Mouse (Mus musculus) forebrain, embryonic 10.5 days (tissue): ENCODE measurements around the gene Gm20683. TPM values are rescaled to one million over a fixed set of nuclear protein-coding genes. Genes with fewer than 3 reads are reported as not detected.
"Not testable (repeated sequence)": the region's sequence is repeated elsewhere in the genome, so short reads cannot be mapped to it uniquely, and the experiment has no call there.

Experiments used
- DNase-seq: peaks from one replicate; pipeline ENCODE4 v3.0.0-alpha.2; 2017; ENCODE audit warnings: low spot score; ENCODE audit errors: extremely low spot score
- H3K27ac ChIP-seq: fragments of 300-500 bp; sonication (generic); 2 replicates; pipeline ENCODE4 v1.5.1; 2016; ENCODE audit warnings: mild to moderate bottlenecking
- H3K27me3 ChIP-seq: fragments of 300-500 bp; sonication (generic); 2 replicates; pipeline ENCODE4 v1.6.1; 2016; ENCODE audit warnings: mild to moderate bottlenecking; ENCODE audit not compliant: poor library complexity, severe bottlenecking
- H3K36me3 ChIP-seq: fragments of 300-500 bp; sonication (generic); replicated peaks from 2 replicates; pipeline ENCODE4 v1.6.1; 2016; ENCODE audit warnings: mild to moderate bottlenecking, moderate library complexity
- H3K4me1 ChIP-seq: fragments of 300-500 bp; sonication (generic); 2 replicates; pipeline ENCODE4 v1.6.1; 2016
- H3K4me3 ChIP-seq: fragments of 300-500 bp; sonication (generic); 2 replicates; pipeline ENCODE4 v1.5.1; 2016; ENCODE audit warnings: mild to moderate bottlenecking, moderate library complexity
- H3K9me3 ChIP-seq: fragments of 300-500 bp; sonication (generic); 2 replicates; pipeline ENCODE4 v1.6.1; 2016; ENCODE audit warnings: mild to moderate bottlenecking, moderate library complexity
- WGBS: fragments of 180-500 bp; shearing (Covaris S2); methylation state at CpG from one replicate; pipeline ENCODE4 v1.1.7; 2016; 5-methylcytosine and 5-hydroxymethylcytosine counted together
- polyA plus RNA-seq: library from polyadenylated mRNA; unstranded; fragments of >200 nt; fragmentation: Nextera tagmentation; extraction: Ambion mirVana; gene quantifications from 2 replicates; pipeline ENCODE4 v1.2.1, GENCODE M21; 2016

The Gm20683 gene
- polyA plus RNA-seq, 1 experiment from 2014 or later, result 2.3 TPM

GRCm38 (mm10) chr17:25879261-25879660 is 37.7 kb upstream of the Gm20683 start:
- DNase-seq, result no peak
- WGBS, result 42% methylated on average over 4 of the region's 4 CpGs
- Histone ChIP-seq H3K4me1 (peaks cover 86% of the 10 kb centered on the region), H3K9me3 (no peaks in the 10 kb centered on the region), H3K4me3 (peak overlapping the region; percentile 23; the same call in 1 of the 2 replicates), H3K27me3 (no peaks in the 10 kb centered on the region), H3K36me3 (peaks cover 57% of the 10 kb centered on the region), H3K27ac (peak overlapping the region; percentile 87)

GRCm38 (mm10) chr17:25878611-25879180 is 37.1 kb upstream of the Gm20683 start:
- no peaks in the 10 kb centered on the region for H3K27me3 ChIP-seq
- 88% methylated on average over 19 of the region's 19 CpGs for WGBS
- H3K36me3 ChIP-seq, result peaks cover 51% of the 10 kb centered on the region
- H3K4me1 ChIP-seq, result peaks cover 88% of the 10 kb centered on the region
- H3K9me3 ChIP-seq, result no peaks in the 10 kb centered on the region
- DNase-seq, result no peak
- peak overlapping the region; percentile 87; the same call in 1 of the 2 replicates for H3K27ac ChIP-seq
- H3K4me3 ChIP-seq, result 0 out of 2 replicates have a peak overlapping the region, but pooled peaks have one; percentile 23

GRCm38 (mm10) chr17:25877741-25878610 is 36.4 kb upstream of the Gm20683 start:
- peaks cover 44% of the 10 kb centered on the region for H3K36me3 ChIP-seq
- peaks cover 82% of the 10 kb centered on the region for H3K4me1 ChIP-seq
- no peaks in the 10 kb centered on the region for H3K9me3 ChIP-seq
- no peak for DNase-seq
- no peak overlapping the region for H3K4me3 ChIP-seq
- no peak overlapping the region for H3K27ac ChIP-seq
- 94% methylated on average over 32 of the region's 32 CpGs for WGBS
- no peaks in the 10 kb centered on the region for H3K27me3 ChIP-seq

- Histone ChIP-seq H3K27ac (no peak overlapping the region), H3K36me3 (peaks cover 35% of the 10 kb centered on the region), H3K27me3 (no peaks in the 10 kb centered on the region), H3K4me1 (peaks cover 72% of the 10 kb centered on the region), H3K4me3 (peak overlapping the region; percentile 85), H3K9me3 (no peaks in the 10 kb centered on the region)
- DNase-seq, result no peak
- WGBS, result 96% methylated on average over 3 of the region's 3 CpGs
Observed at GRCm38 (mm10) chr17:25877025-25877424, 35.5 kb upstream of the Gm20683 start.

- peaks cover 33% of the 10 kb centered on the region for H3K36me3 ChIP-seq
- WGBS, result 64% methylated on average over 10 of the region's 10 CpGs
- H3K27me3 ChIP-seq, result no peaks in the 10 kb centered on the region
- peak overlapping the region; percentile 94 for H3K27ac ChIP-seq
- H3K4me3 ChIP-seq, result peak overlapping the region; percentile 85
- H3K9me3 ChIP-seq, result no peaks in the 10 kb centered on the region
- no peak for DNase-seq
- H3K4me1 ChIP-seq, result peaks cover 66% of the 10 kb centered on the region
Observed at GRCm38 (mm10) chr17:25876347-25876915, 34.9 kb upstream of the Gm20683 start.

- H3K27me3 ChIP-seq, result no peaks in the 10 kb centered on the region
- H3K9me3 ChIP-seq, result no peaks in the 10 kb centered on the region
- WGBS, result under 1% methylated on average over 59 of the region's 59 CpGs
- peak overlapping the region; percentile 85 for H3K4me3 ChIP-seq
- peaks cover 33% of the 10 kb centered on the region for H3K36me3 ChIP-seq
- H3K27ac ChIP-seq, result peak overlapping the region; percentile 94
- DNase-seq, result peak; percentile 91
- peaks cover 56% of the 10 kb centered on the region for H3K4me1 ChIP-seq
Observed at GRCm38 (mm10) chr17:25875171-25876136, 33.9 kb upstream of the Gm20683 start.

- Histone ChIP-seq H3K4me3 (peak within 1 kb of the TSS; percentile 85), H3K27me3 (no peaks in the 10 kb centered on the region), H3K9me3 (no peaks in the 10 kb centered on the region), H3K27ac (peak within 1 kb of the TSS; percentile 94), H3K36me3 (peaks cover 31% of the 10 kb centered on the region), H3K4me1 (peaks cover 49% of the 10 kb centered on the region)
- peak; percentile 93 for DNase-seq
- WGBS, result under 1% methylated on average over 25 of the region's 25 CpGs
Observed at GRCm38 (mm10) chr17:25874721-25875170, 33.2 kb upstream of the Gm20683 start, which contains the start of gene Mettl26. Gene Mettl26 (plus strand): TSS chr17:25875074.

GRCm38 (mm10) chr17:25874148-25874720 is 32.7 kb upstream of the Gm20683 start:
- Histone ChIP-seq H3K4me3 (peak overlapping the region; percentile 85), H3K36me3 (peaks cover 26% of the 10 kb centered on the region), H3K4me1 (peaks cover 48% of the 10 kb centered on the region), H3K27me3 (no peaks in the 10 kb centered on the region), H3K9me3 (no peaks in the 10 kb centered on the region), H3K27ac (peak overlapping the region; percentile 94)
- 6% methylated on average over 14 of the region's 14 CpGs for WGBS
- DNase-seq, result peak; percentile 38

- WGBS, result 79% methylated on average over 11 of the region's 11 CpGs
- peak overlapping the region; percentile 85 for H3K4me3 ChIP-seq
- peak overlapping the region; percentile 94 for H3K27ac ChIP-seq
Observed at GRCm38 (mm10) chr17:25873405-25874147, 32.0 kb upstream of the Gm20683 start.

GRCm38 (mm10) chr17:25872676-25873075 is 31.1 kb upstream of the Gm20683 start:
- Histone ChIP-seq H3K4me1 (peaks cover 51% of the 10 kb centered on the region), H3K27me3 (no peaks in the 10 kb centered on the region), H3K4me3 (no peak overlapping the region), H3K27ac (no peak overlapping the region), H3K36me3 (peaks cover 10% of the 10 kb centered on the region), H3K9me3 (no peaks in the 10 kb centered on the region)
- 88% methylated on average over 3 of the region's 3 CpGs for WGBS
- no peak for DNase-seq

More at GRCm38 (mm10) chr17:25873405-25874147, 32.0 kb upstream of the Gm20683 start:
- no peak for DNase-seq
- Histone ChIP-seq H3K27me3 (no peaks in the 10 kb centered on the region), H3K4me1 (peaks cover 48% of the 10 kb centered on the region), H3K36me3 (peaks cover 19% of the 10 kb centered on the region), H3K9me3 (no peaks in the 10 kb centered on the region)

GRCm38 (mm10) chr17:25871566-25871965 is 30.0 kb upstream of the Gm20683 start:
- not testable (repeated sequence) for H3K9me3 ChIP-seq, H3K36me3 ChIP-seq, DNase-seq, H3K27ac ChIP-seq, H3K4me3 ChIP-seq, H3K27me3 ChIP-seq
- H3K4me1 ChIP-seq, result peaks cover 52% of the 10 kb centered on the region
